Mouse (Mus musculus): ENCODE results near the gene Cachd1.

DNA sequence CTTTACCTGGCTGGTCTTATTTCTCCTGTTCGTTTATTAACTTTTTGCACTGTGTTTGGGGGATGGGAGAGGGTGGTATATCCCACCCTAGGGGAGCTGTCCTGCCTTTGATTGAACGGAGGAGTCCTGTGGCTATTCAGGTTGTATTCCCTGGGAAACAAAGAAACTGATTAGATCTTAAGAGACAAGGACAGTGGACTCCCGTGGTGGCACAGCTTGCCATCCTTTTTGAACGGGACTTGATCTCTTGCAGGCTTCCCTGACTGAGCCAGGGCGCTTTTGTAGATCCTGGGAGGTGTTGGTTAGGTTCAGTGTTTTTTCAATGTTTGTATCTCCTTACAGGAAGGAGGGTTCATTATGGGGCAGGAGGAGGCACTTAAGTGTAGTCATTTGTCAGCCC lies 50.9 kb downstream of the Cachd1 start:
- TF ChIP-seq POLR2A (IDR thresholded peaks at IDR 0.05; ENCODE audit: insufficient read depth, low read depth, low read length) = no peak
- no peak for TF ChIP-seq CTCF (IDR thresholded peaks at IDR 0.05; ENCODE audit: insufficient read depth, low read depth, low read length)
